ENCODE assay signal across 22 mouse cellular contexts in the genomic region with DNA sequence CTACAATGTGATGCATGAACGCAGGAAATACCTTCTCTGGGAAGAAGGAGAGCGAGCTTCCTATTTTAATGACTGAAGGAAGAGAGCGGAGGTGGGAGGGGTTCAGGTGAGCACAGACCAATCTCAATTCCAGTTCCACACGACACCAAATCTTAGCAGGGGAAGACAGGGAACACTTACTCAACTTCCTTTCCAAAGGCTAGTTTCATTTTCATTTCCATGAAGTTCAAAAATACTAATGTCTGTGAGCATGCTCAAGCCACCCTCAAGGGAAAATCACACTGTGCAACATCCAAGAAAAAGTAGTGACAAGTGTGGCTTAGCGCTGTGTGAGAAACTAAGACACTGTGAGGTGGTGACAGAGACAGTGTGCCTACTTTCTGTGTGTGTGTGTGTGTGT. TPM values are rescaled to one million over a fixed set of nuclear protein-coding genes. Genes with fewer than 3 reads are reported as not detected.
DNase-seq lines count a peak whose midpoint lies in the region; ATAC-seq and TF ChIP-seq lines count a peak whose summit lies in the region.
"Had no signal": no experiment of that assay in that cellular context is flagged by ENCODE, and none has a peak within 500 bp of the region (broad histone marks: within the 10 kb centered on the region; RNA-seq: fewer than 3 reads in every experiment).

No protein-coding gene starts in this region.

- H3K4me2 ChIP-seq in intestine, postnatal 0 days (replicated peaks; ENCODE audit: low read depth): no peak overlapping the region
- H3K4me2 ChIP-seq in intestine, embryonic 16.5 days (ENCODE audit: low read depth, low read length): no peak overlapping the region
- H3K4me2 ChIP-seq: heart, embryonic 11.5 days; hindbrain, embryonic 14.5 days; liver, embryonic 13.5 days had no signal

- no peak for ATAC-seq in intestine, postnatal 0 days
- ATAC-seq in intestine, embryonic 16.5 days: no peak
- ATAC-seq: midbrain, embryonic 16.5 days had no signal

- H3K4me3 ChIP-seq in intestine, postnatal 0 days (ENCODE audit: low read depth, low read length): no peak overlapping the region
- no peak overlapping the region for H3K4me3 ChIP-seq in intestine, embryonic 16.5 days (ENCODE audit: low read length)
- H3K4me3 ChIP-seq in bone marrow macrophage, adult 2 months (ENCODE audit: insufficient read depth, low read length): peak overlapping the region; percentile 20
- peak overlapping the region; percentile 38 for H3K4me3 ChIP-seq in megakaryocyte, embryonic 14.5 days (replicated peaks)
- H3K4me3 ChIP-seq: embryonic facial prominence, embryonic 10.5 days; layer of hippocampus, adult 2 months; liver, embryonic 13.5 days had no signal

- no peak for TF ChIP-seq CTCF in intestine, postnatal 0 days (IDR thresholded peaks at IDR 0.05; ENCODE audit: low read depth)
- no peak for TF ChIP-seq CTCF in bone marrow macrophage, adult 2 months (IDR thresholded peaks at IDR 0.05; ENCODE audit: low read depth, low read length)

- no peaks in the 10 kb centered on the region for H3K27me3 ChIP-seq in intestine, postnatal 0 days (replicated peaks; ENCODE audit: control insufficient read depth, insufficient read depth, low read length)
- H3K27me3 ChIP-seq in intestine, embryonic 16.5 days (replicated peaks; ENCODE audit: control insufficient read depth, insufficient read depth, low read length): no peaks in the 10 kb centered on the region
- no peaks in the 10 kb centered on the region for H3K27me3 ChIP-seq in megakaryocyte, embryonic 14.5 days (replicated peaks)
- H3K27me3 ChIP-seq: liver, embryonic 13.5 days had no signal

- peaks cover 12% of the 10 kb centered on the region for H3K36me3 ChIP-seq in intestine, postnatal 0 days (ENCODE audit: control insufficient read depth, insufficient read depth)
- H3K36me3 ChIP-seq in intestine, embryonic 16.5 days (ENCODE audit: control insufficient read depth, insufficient read depth, low read length): peaks cover 11% of the 10 kb centered on the region; the same call in 1 of the 2 replicates
- H3K36me3 ChIP-seq in megakaryocyte, embryonic 14.5 days (replicated peaks; ENCODE audit: low read length): peaks cover 81% of the 10 kb centered on the region

- no peaks in the 10 kb centered on the region for H3K9me3 ChIP-seq in intestine, postnatal 0 days (ENCODE audit: control insufficient read depth)
- H3K9me3 ChIP-seq in intestine, embryonic 16.5 days (ENCODE audit: control insufficient read depth, low read length): no peaks in the 10 kb centered on the region
- H3K9me3 ChIP-seq in megakaryocyte, embryonic 14.5 days: no peaks in the 10 kb centered on the region
- H3K9me3 ChIP-seq: embryonic facial prominence, embryonic 10.5 days; liver, embryonic 13.5 days had no signal

- peak; percentile 48 for DNase-seq in CD4-positive helper T cell, adult 2 months (ENCODE audit: low read depth, low spot score)
- DNase-seq in thymus, postnatal 10 days (ENCODE audit: low spot score in 2 of 2): no peak
- no peak for DNase-seq in embryo, embryonic 9.5 days (ENCODE audit: extremely low spot score)
- DNase-seq: adrenal gland, adult 8-10 months; B cell, adult 2 months; cerebellum, adult 11 months; cerebellum, postnatal 14 days; heart, postnatal 10 days; kidney, adult 11 months; layer of hippocampus, postnatal 36 days; liver, embryonic 13.5 days; right cerebral cortex, postnatal 14 days had no signal

- H3K4me1 ChIP-seq in intestine, postnatal 0 days (replicated peaks; ENCODE audit: control insufficient read depth, insufficient read depth, low read length): peaks cover 4% of the 10 kb centered on the region; the same call in 1 of the 2 replicates
- peaks cover 13% of the 10 kb centered on the region for H3K4me1 ChIP-seq in intestine, embryonic 16.5 days (ENCODE audit: control insufficient read depth, insufficient read depth, low read length)
- H3K4me1 ChIP-seq in bone marrow macrophage, adult 2 months (ENCODE audit: control insufficient read depth, insufficient read depth, low read length): peaks cover 30% of the 10 kb centered on the region
- peaks cover 54% of the 10 kb centered on the region for H3K4me1 ChIP-seq in megakaryocyte, embryonic 14.5 days

- 81% methylated on average over 5 of the region's 5 CpGs for WGBS in intestine, postnatal 0 days
- 76% methylated on average over 5 of the region's 5 CpGs for WGBS in intestine, embryonic 16.5 days

- TF ChIP-seq POLR2A in bone marrow macrophage, adult 2 months (IDR thresholded peaks at IDR 0.05; ENCODE audit: borderline replicate concordance, low read depth, low read length): no peak

- no peak overlapping the region for H3K9ac ChIP-seq in intestine, postnatal 0 days (ENCODE audit: low read depth, low read length)
- no peak overlapping the region for H3K9ac ChIP-seq in intestine, embryonic 16.5 days (ENCODE audit: low read depth, low read length)
- H3K9ac ChIP-seq: hindbrain, embryonic 14.5 days; liver, embryonic 13.5 days had no signal

- H3K27ac ChIP-seq in intestine, postnatal 0 days (ENCODE audit: low read depth, low read length): peak overlapping the region; percentile 71
- H3K27ac ChIP-seq in intestine, embryonic 16.5 days (ENCODE audit: low read length): no peak overlapping the region
- peak overlapping the region; percentile 65 for H3K27ac ChIP-seq in bone marrow macrophage, adult 2 months (ENCODE audit: insufficient read depth, low read depth, low read length)
- H3K27ac ChIP-seq: embryonic facial prominence, embryonic 10.5 days; hindbrain, embryonic 14.5 days; kidney, postnatal 0 days; layer of hippocampus, adult 2 months; liver, embryonic 13.5 days had no signal

RNA-seq across cellular contexts. Expression of a gene that starts 30.4 kb away (rescaled TPM):
- polyA plus RNA-seq in intestine, postnatal 0 days (2015; fragmentation: Nextera tagmentation; extraction: Ambion mirVana): 27.4 and 29.5 TPM in 2 replicates
- polyA plus RNA-seq in intestine, embryonic 16.5 days (2015; fragmentation: Nextera tagmentation; extraction: Ambion mirVana): 14.7 and 20.8 TPM in 2 replicates
- 75.8 and 81.8 TPM in 2 replicates for polyA plus RNA-seq in bone marrow macrophage, adult 2 months (2012; ENCODE audit: insufficient read depth, insufficient read length, missing spikeins)
- polyA plus RNA-seq in megakaryocyte, embryonic 14.5 days (2012; ENCODE audit: insufficient read depth, low replicate concordance): 15.2 and 42.6 TPM in 2 replicates

RNA-seq across cellular contexts. Expression of a gene that starts 47.9 kb away (rescaled TPM):
- 156 and 160 TPM in 2 replicates for polyA plus RNA-seq in intestine, postnatal 0 days (2015; fragmentation: Nextera tagmentation; extraction: Ambion mirVana)
- polyA plus RNA-seq in intestine, embryonic 16.5 days (2015; fragmentation: Nextera tagmentation; extraction: Ambion mirVana): 218 and 242 TPM in 2 replicates
- polyA plus RNA-seq in bone marrow macrophage, adult 2 months (2012; ENCODE audit: insufficient read depth, insufficient read length, missing spikeins): 105 and 113 TPM in 2 replicates
- polyA plus RNA-seq in megakaryocyte, embryonic 14.5 days (2012; ENCODE audit: insufficient read depth, low replicate concordance): 400 and 415 TPM in 2 replicates

Comparison
In these comparisons a context has a peak if more than half of its experiments do, and no peak if none do; other contexts are left out.
1. H3K4me3 ChIP-seq: peak in bone marrow macrophage, adult 2 months (single experiment) and megakaryocyte, embryonic 14.5 days (single experiment); none in intestine, postnatal 0 days (single experiment) and intestine, embryonic 16.5 days (single experiment).